Mouse (Mus musculus) adrenal gland, adult 18-20 months (tissue): ENCODE results near the gene Pik3cb. TPM values are rescaled to one million over a fixed set of nuclear protein-coding genes. Genes with fewer than 3 reads are reported as not detected.

Experiments used
- DNase-seq, 2 experiments: peaks; one replicate each; pipeline ENCODE4 v3.0.0; 2021 to 2022; ENCODE audit warnings: low spot score in 2 of 2
- total RNA-seq, 2 experiments: library from RNA; stranded (reverse); gene quantifications; 1 replicate in 1 of 2; 2 replicates in 1 of 2; pipeline ENCODE4 v1.2.3; 2021

Pik3cb gene
- total RNA-seq, 2 experiments from 2014 or later: 15.9 to 24.3 TPM

DNA sequence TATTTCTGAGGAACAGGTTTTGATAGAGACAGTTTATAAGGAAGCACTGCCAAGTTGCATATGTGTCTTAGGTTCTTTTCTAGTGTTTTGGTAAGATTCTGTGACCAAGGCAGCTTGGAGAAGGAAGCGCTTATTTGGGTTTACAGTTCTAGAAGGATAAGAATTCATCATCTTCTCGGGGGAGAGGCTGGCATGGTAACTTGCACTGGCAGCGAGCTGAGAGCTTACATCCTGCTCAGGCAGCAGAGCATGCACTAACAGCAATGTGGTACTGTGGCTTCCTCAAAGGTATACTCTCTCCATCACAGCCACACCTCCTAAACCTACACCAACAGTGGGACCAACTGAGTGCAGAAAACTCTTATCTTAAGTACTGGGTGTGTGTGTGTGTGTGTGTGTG, 123.7 kb downstream of the Pik3cb start:
- DNase-seq: no peak

GRCm38 (mm10) chr9:99016301-99016700, 124.1 kb downstream of the Pik3cb start:
- DNase-seq: no peak

GRCm38 (mm10) chr9:99009898-99010199, 130.6 kb downstream of the Pik3cb start:
- DNase-seq: no peak

DNA sequence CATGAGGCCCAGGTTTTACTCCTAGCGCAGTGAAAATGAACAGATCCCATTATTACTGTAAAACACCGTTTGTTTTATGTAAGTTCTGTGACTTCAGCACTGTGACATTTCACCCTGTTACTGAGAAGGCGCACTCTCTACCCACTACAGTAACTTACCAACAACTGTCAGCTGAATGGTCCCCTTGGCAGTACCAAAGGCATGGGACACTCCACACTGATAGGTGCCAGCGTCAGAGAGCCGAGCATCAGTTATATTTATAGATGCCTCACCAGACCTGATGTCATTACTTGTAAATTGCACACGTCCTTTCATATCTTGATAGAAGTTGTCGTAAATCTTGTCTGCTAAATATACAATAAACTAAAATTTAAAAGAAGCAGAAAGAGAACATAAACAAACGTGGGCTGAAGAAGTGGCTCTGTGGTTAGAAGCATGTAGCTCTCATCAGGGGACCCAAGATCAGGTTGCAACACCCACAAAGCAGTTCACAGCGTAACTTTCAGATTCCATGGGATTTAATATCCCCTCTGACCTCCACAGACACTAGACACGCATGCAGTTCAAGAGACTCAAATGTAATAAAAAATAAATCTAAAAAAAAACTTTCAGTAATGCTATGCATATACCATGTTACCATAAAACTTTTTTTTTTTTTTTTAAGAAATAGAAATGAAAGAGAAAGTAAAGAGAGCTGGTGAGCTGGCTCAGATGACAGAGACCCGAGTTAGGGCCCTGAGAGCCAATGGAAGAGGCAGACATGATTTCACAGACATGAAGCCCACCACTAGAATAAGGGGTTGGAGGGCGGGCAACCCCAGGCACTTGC, 131.1 kb downstream of the Pik3cb start:
- DNase-seq: no peak

DNA sequence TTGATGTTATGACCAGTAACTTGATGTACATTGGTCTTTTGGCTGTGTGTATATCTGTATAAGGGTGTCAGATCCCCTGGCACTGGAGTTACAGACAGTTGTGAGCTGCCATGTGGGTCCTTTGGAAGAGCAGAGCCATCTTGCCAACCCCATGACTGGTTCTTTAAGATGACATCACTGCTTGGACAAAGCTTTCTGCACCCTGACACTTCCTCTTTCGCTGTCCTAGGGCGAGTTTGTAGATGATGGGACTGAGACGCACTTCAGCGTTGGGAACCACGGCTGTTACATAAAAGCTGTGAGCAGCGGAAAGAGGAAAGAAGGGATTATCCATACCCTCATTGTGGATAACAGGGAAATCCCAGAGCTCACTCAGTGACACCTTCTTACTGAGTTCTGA, 139.1 kb downstream of the Pik3cb start:
- no peak for DNase-seq

- DNase-seq: no peak
Measured at GRCm38 (mm10) chr9:98999881-99000339, 140.5 kb downstream of the Pik3cb start.

- DNase-seq: no peak
Measured at GRCm38 (mm10) chr9:98994103-98994502, 146.3 kb downstream of the Pik3cb start.

DNA sequence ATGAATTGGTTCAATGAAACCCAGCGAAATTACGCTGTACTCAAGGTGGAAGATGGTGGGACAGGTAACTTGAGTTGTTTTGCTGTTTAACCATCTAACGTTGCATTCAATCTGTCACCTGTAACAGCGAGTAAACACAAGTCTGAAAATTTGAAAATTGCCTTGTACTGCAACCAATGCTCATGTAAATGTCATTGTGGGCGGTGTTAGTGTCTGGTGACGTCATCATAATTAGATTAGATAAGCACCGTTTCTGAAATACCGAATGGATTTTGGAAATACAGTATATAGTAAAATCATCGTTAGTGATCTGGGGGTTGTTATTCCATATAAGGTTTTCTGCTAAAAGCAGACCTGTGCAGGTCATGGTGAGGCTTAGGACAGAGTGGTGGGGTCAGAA, 153.3 kb downstream of the Pik3cb start:
- DNase-seq: no peak

Other genes with a start within 250 kb of the Pik3cb start
- gene 7420426K07Rik, start 237.5 kb downstream of the Pik3cb start, total RNA-seq: not detected
- under 1 TPM in 1 of 2 experiments, not detected in 1; 0.73 TPM for gene Foxl2, start 185.3 kb downstream of the Pik3cb start, total RNA-seq
- gene Faim, start 154.2 kb downstream of the Pik3cb start, total RNA-seq: 10 to 100 TPM; 16.6 to 20.9 TPM
- not detected for gene Gm1123, start 104.9 kb downstream of the Pik3cb start, total RNA-seq
- gene Faiml, start 96.6 kb upstream of the Pik3cb start, total RNA-seq: not detected
- gene Cep70, start 102.7 kb upstream of the Pik3cb start, total RNA-seq: 1 to 10 TPM; 5.8 to 8.3 TPM
- gene Esyt3, start 217.9 kb upstream of the Pik3cb start, total RNA-seq: 1 to 10 TPM in 1 of 2 experiments, under 1 TPM in 1; 0.36 to 1.3 TPM